Mouse (Mus musculus) heart, adult 2 months (tissue): Measurements from ENCODE around the gene Tnp2.

Source experiments
- CTCF ChIP-seq: fragments of 200-600 bp; IDR thresholded peaks from 2 replicates; pipeline ENCODE4 v1.8.1; 2022; ENCODE audit warnings: antibody characterized with exemption, mild to moderate bottlenecking, moderate library complexity
- EP300 ChIP-seq: fragments of 200-500 bp; IDR thresholded peaks from 2 replicates; pipeline ENCODE4 v1.6.1; 2011; ENCODE audit warnings: low read depth, low read length, control low read depth; ENCODE audit not compliant: insufficient read depth

- TF ChIP-seq CTCF (no peak), EP300 (no peak)
Observed at GRCm38 (mm10) chr16:10738866-10739265, 49.6 kb downstream of the Tnp2 start.
